Mouse (Mus musculus): ENCODE results near the gene Habp2. TPM values are rescaled to one million over a fixed set of nuclear protein-coding genes. Genes with fewer than 3 reads are reported as not detected.

Gene Habp2
- polyA plus RNA-seq, 1 experiment from 2014 or later = 0.54 TPM

DNA sequence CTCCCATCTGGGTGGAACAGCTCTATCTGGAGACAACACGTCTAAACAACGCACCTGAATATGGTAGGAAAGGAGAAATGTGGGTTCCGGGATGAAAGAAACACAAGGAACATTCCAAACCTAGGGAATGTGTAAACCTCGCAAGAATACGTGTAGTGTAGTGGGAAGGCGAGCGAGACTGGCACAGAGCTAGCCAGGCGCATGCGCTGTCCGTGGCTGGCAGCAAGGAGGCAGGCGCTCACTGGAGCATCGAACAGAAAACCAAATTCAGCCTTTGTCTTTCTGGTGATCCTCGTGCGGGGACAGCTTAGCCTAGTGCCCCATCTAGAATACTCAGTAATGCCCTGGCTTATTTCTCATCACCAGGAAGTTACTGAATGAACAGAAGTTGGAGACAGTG is 23.2 kb upstream of the Habp2 start:
- H3K4me2 ChIP-seq (ENCODE audit: low read depth, low read length) = no peak overlapping the region
- no peak for ATAC-seq (ENCODE audit: low read depth)
- WGBS = 80% methylated on average over 14 of the region's 14 CpGs

DNA sequence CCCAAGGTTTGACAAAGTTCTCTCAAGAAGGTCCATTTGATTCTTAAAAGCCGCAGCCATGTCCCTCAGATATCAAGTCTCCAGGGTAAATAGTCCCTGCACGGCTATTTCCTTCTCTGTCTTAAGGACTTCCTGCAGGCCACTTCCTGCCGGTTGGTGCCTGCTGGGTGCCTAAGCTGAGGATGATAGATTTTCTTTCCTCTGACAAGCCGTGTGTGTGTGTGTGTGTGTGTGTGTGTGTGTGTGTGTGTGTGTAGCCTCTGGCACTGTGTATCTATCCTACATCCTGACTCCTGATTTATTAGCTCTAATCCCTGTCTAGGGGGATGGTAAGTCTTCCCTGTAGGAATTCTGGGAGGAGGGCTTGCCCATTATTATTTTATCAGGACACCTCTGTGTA is 22.8 kb upstream of the Habp2 start:
- no peaks in the 10 kb centered on the region for H3K4me1 ChIP-seq (ENCODE audit: control insufficient read depth, insufficient read depth, low read length)
- 46% methylated on average over 4 of the region's 4 CpGs for WGBS
- no peak overlapping the region for H3K4me2 ChIP-seq (ENCODE audit: low read depth, low read length)
- no peak overlapping the region for H3K4me3 ChIP-seq (ENCODE audit: low read depth, low read length)
- no peak overlapping the region for H3K27ac ChIP-seq (replicated peaks; ENCODE audit: low read depth, low read length)
- no peak overlapping the region for H3K9ac ChIP-seq (ENCODE audit: low read depth, low read length)
- no peak for DNase-seq (ENCODE audit: low spot score)
- no peaks in the 10 kb centered on the region for H3K27me3 ChIP-seq (replicated peaks; ENCODE audit: control insufficient read depth, insufficient read depth, low read length)
- H3K36me3 ChIP-seq (ENCODE audit: control insufficient read depth, insufficient read depth, low read length) = no peaks in the 10 kb centered on the region
- H3K9me3 ChIP-seq (ENCODE audit: control insufficient read depth, low read length) = no peaks in the 10 kb centered on the region
- ATAC-seq (ENCODE audit: low read depth) = no peak

More for the DNA sequence above, 23.2 kb upstream of the Habp2 start:
- Histone ChIP-seq H3K4me1 (ENCODE audit: control insufficient read depth, insufficient read depth, low read length) (no peaks in the 10 kb centered on the region), H3K27ac (replicated peaks; ENCODE audit: low read depth, low read length) (no peak overlapping the region), H3K36me3 (ENCODE audit: control insufficient read depth, insufficient read depth, low read length) (no peaks in the 10 kb centered on the region), H3K9ac (ENCODE audit: low read depth, low read length) (no peak overlapping the region), H3K9me3 (ENCODE audit: control insufficient read depth, low read length) (no peaks in the 10 kb centered on the region), H3K27me3 (replicated peaks; ENCODE audit: control insufficient read depth, insufficient read depth, low read length) (no peaks in the 10 kb centered on the region), H3K4me3 (ENCODE audit: low read depth, low read length) (no peak overlapping the region)
- DNase-seq (ENCODE audit: low spot score) = no peak

- Histone ChIP-seq H3K9ac (ENCODE audit: low read depth, low read length) (no peak overlapping the region), H3K4me3 (ENCODE audit: low read depth, low read length) (no peak overlapping the region), H3K9me3 (ENCODE audit: control insufficient read depth, low read length) (no peaks in the 10 kb centered on the region), H3K27ac (replicated peaks; ENCODE audit: low read depth, low read length) (no peak overlapping the region), H3K4me2 (ENCODE audit: low read depth, low read length) (no peak overlapping the region), H3K36me3 (ENCODE audit: control insufficient read depth, insufficient read depth, low read length) (no peaks in the 10 kb centered on the region), H3K27me3 (replicated peaks; ENCODE audit: control insufficient read depth, insufficient read depth, low read length) (no peaks in the 10 kb centered on the region), H3K4me1 (ENCODE audit: control insufficient read depth, insufficient read depth, low read length) (no peaks in the 10 kb centered on the region)
- no peak for ATAC-seq (ENCODE audit: low read depth)
- DNase-seq (ENCODE audit: low spot score) = no peak
- 64% methylated on average over 5 of the region's 5 CpGs for WGBS
These were observed 21.8 kb upstream of the Habp2 start for GRCm38 (mm10) chr19:56265149-56265548.

DNA sequence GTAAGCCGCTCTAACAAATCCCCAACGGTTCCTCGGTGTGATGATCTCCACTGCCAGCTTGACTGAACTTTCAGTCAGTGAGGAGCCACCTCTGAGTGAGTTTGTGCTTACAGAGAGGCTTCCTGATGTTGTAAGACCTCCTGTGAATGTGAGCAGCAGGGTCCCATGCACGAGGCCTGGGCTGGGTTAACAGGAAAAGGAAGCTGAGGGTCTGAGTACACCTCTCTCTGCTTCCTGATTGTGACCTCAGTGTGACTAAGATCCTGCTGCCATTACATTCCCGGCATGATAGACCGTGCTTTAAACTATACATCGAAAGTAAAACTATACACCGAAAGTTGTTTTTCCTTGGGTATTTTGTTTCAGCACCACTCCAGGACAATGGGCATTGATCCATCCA is 14.9 kb upstream of the Habp2 start:
- DNase-seq (ENCODE audit: low spot score) (no peak), ATAC-seq (ENCODE audit: low read depth) (no peak)
- H3K4me1 ChIP-seq (ENCODE audit: control insufficient read depth, insufficient read depth, low read length) = no peaks in the 10 kb centered on the region
- H3K4me3 ChIP-seq (ENCODE audit: low read depth, low read length) = no peak overlapping the region
- H3K9ac ChIP-seq (ENCODE audit: low read depth, low read length) = no peak overlapping the region
- H3K4me2 ChIP-seq (ENCODE audit: low read depth, low read length) = no peak overlapping the region
- H3K36me3 ChIP-seq (ENCODE audit: control insufficient read depth, insufficient read depth, low read length) = no peaks in the 10 kb centered on the region
- WGBS = 70% methylated on average over 8 of the region's 8 CpGs
- no peaks in the 10 kb centered on the region for H3K27me3 ChIP-seq (replicated peaks; ENCODE audit: control insufficient read depth, insufficient read depth, low read length)
- no peaks in the 10 kb centered on the region for H3K9me3 ChIP-seq (ENCODE audit: control insufficient read depth, low read length)
- H3K27ac ChIP-seq (replicated peaks; ENCODE audit: low read depth, low read length) = no peak overlapping the region

DNA sequence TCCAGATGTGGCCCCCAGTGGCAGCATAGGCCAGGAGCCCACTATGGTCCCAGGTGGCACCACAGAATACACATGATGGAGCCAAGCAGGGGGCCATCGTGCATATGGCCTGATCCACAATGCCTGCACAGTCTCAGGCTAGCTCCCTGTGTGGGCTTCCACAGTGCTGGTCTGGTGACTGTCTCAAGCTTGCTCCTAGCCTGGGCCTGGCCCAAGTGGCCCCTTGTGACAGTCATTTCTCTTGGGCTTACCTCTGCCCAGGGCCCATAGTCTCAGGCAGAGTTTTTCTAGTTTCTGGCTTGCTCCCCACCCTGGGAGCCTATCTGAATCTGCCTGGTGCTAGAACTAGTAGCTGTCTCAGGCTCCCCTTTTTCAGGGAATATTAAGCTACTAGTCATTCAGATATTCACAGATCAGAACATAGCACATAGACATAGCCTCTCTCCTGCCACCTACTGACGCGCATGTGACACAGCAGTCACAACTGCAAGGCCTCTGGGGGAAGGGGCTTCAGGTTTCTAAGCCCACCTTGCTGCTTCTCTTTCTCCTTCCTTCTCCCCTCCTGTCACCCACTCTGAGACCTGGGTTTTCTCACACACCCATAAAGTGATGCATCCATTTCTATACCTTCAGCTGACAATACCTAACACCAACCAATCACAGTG is 9.7 kb upstream of the Habp2 start:
- Histone ChIP-seq H3K27me3 (replicated peaks; ENCODE audit: control insufficient read depth, insufficient read depth, low read length) (no peaks in the 10 kb centered on the region), H3K4me2 (ENCODE audit: low read depth, low read length) (no peak overlapping the region), H3K4me3 (ENCODE audit: low read depth, low read length) (no peak overlapping the region), H3K4me1 (ENCODE audit: control insufficient read depth, insufficient read depth, low read length) (no peaks in the 10 kb centered on the region), H3K9ac (ENCODE audit: low read depth, low read length) (no peak overlapping the region), H3K27ac (replicated peaks; ENCODE audit: low read depth, low read length) (no peak overlapping the region), H3K36me3 (ENCODE audit: control insufficient read depth, insufficient read depth, low read length) (no peaks in the 10 kb centered on the region), H3K9me3 (ENCODE audit: control insufficient read depth, low read length) (no peaks in the 10 kb centered on the region)
- DNase-seq (ENCODE audit: low spot score) (no peak), ATAC-seq (ENCODE audit: low read depth) (no peak)
- 53% methylated on average over 3 of the region's 3 CpGs for WGBS

DNA sequence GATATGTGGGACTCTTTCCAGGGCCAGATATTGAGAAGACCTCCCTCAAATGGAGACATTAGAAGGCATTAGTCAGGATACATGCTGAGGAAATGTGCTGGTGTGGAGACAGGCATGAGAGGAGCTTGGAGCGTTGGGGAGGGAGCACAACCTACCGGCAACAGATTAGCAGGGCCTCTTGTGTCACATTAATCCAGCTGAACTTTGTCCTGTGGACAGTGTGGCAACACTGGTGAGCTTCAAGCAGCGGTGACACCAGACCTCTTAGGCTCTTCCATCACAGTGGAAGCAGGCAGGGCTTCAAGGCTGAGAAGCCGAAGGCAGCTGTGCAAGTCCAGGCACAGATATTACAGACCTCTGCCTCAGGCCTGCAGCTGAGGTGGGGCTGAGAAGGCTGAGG is 9.0 kb upstream of the Habp2 start:
- H3K36me3 ChIP-seq (ENCODE audit: control insufficient read depth, insufficient read depth, low read length) = no peaks in the 10 kb centered on the region
- 67% methylated on average over 4 of the region's 4 CpGs for WGBS
- no peak overlapping the region for H3K27ac ChIP-seq (replicated peaks; ENCODE audit: low read depth, low read length)
- no peak for ATAC-seq (ENCODE audit: low read depth)
- no peaks in the 10 kb centered on the region for H3K4me1 ChIP-seq (ENCODE audit: control insufficient read depth, insufficient read depth, low read length)
- H3K4me3 ChIP-seq (ENCODE audit: low read depth, low read length) = no peak overlapping the region
- no peaks in the 10 kb centered on the region for H3K9me3 ChIP-seq (ENCODE audit: control insufficient read depth, low read length)
- no peak for DNase-seq (ENCODE audit: low spot score)
- no peaks in the 10 kb centered on the region for H3K27me3 ChIP-seq (replicated peaks; ENCODE audit: control insufficient read depth, insufficient read depth, low read length)
- H3K4me2 ChIP-seq (ENCODE audit: low read depth, low read length) = no peak overlapping the region
- H3K9ac ChIP-seq (ENCODE audit: low read depth, low read length) = no peak overlapping the region

GRCm38 (mm10) chr19:56278366-56278765 is 8.6 kb upstream of the Habp2 start:
- 78% methylated on average over 11 of the region's 11 CpGs for WGBS
- no peaks in the 10 kb centered on the region for H3K36me3 ChIP-seq (ENCODE audit: control insufficient read depth, insufficient read depth, low read length)
- H3K9ac ChIP-seq (ENCODE audit: low read depth, low read length) = no peak overlapping the region
- no peak overlapping the region for H3K27ac ChIP-seq (replicated peaks; ENCODE audit: low read depth, low read length)
- H3K4me1 ChIP-seq (ENCODE audit: control insufficient read depth, insufficient read depth, low read length) = no peaks in the 10 kb centered on the region
- H3K27me3 ChIP-seq (replicated peaks; ENCODE audit: control insufficient read depth, insufficient read depth, low read length) = no peaks in the 10 kb centered on the region
- no peaks in the 10 kb centered on the region for H3K9me3 ChIP-seq (ENCODE audit: control insufficient read depth, low read length)
- no peak overlapping the region for H3K4me3 ChIP-seq (ENCODE audit: low read depth, low read length)
- ATAC-seq (ENCODE audit: low read depth) (no peak), DNase-seq (ENCODE audit: low spot score) (no peak)
- H3K4me2 ChIP-seq (ENCODE audit: low read depth, low read length) = no peak overlapping the region

GRCm38 (mm10) chr19:56285222-56285621 is 1.7 kb upstream of the Habp2 start:
- no peak for ATAC-seq (ENCODE audit: low read depth)
- no peak for DNase-seq (ENCODE audit: low spot score)
- H3K4me2 ChIP-seq (ENCODE audit: low read depth, low read length) = no peak overlapping the region
- no peaks in the 10 kb centered on the region for H3K9me3 ChIP-seq (ENCODE audit: control insufficient read depth, low read length)
- H3K4me3 ChIP-seq (ENCODE audit: low read depth, low read length) = no peak overlapping the region
- H3K27me3 ChIP-seq (replicated peaks; ENCODE audit: control insufficient read depth, insufficient read depth, low read length) = no peaks in the 10 kb centered on the region
- H3K36me3 ChIP-seq (ENCODE audit: control insufficient read depth, insufficient read depth, low read length) = no peaks in the 10 kb centered on the region
- H3K9ac ChIP-seq (ENCODE audit: low read depth, low read length) = no peak overlapping the region
- H3K27ac ChIP-seq (replicated peaks; ENCODE audit: low read depth, low read length) = no peak overlapping the region
- H3K4me1 ChIP-seq (ENCODE audit: control insufficient read depth, insufficient read depth, low read length) = peaks cover 12% of the 10 kb centered on the region; the same call in 1 of the 2 replicates
- WGBS = 36% methylated on average over 4 of the region's 4 CpGs

- Histone ChIP-seq H3K4me1 (ENCODE audit: control insufficient read depth, insufficient read depth, low read length) (peaks cover 29% of the 10 kb centered on the region; the same call in 1 of the 2 replicates), H3K36me3 (ENCODE audit: control insufficient read depth, insufficient read depth, low read length) (no peaks in the 10 kb centered on the region), H3K4me3 (ENCODE audit: low read depth, low read length) (no peak overlapping the region), H3K9ac (ENCODE audit: low read depth, low read length) (no peak overlapping the region), H3K4me2 (ENCODE audit: low read depth, low read length) (no peak overlapping the region), H3K27ac (replicated peaks; ENCODE audit: low read depth, low read length) (no peak overlapping the region), H3K9me3 (ENCODE audit: control insufficient read depth, low read length) (no peaks in the 10 kb centered on the region), H3K27me3 (replicated peaks; ENCODE audit: control insufficient read depth, insufficient read depth, low read length) (no peaks in the 10 kb centered on the region)
- DNase-seq (ENCODE audit: low spot score) (no peak), ATAC-seq (ENCODE audit: low read depth) (no peak)
- 69% methylated on average over 15 of the region's 15 CpGs for WGBS
These were observed 837 bp downstream of the Habp2 start for GRCm38 (mm10) chr19:56287580-56288367.
